Mouse (Mus musculus) cerebellum, postnatal 14 days (tissue): ENCODE results near the gene Chd9.
A peak's percentile ranks its signal among the peaks of the same experiment; 100 is the strongest.
"Not testable (repeated sequence)": the region's sequence is repeated elsewhere in the genome, so short reads cannot be mapped to it uniquely, and the experiment has no call there.

Source experiments
- DNase-seq, 2 experiments: peaks; one replicate each; pipeline ENCODE4 v3.0.0; 2021; ENCODE audit warnings: mixed read lengths in 2 of 2

The Chd9 gene

GRCm38 (mm10) chr8:90871375-90872080 lies 43.4 kb downstream of the Chd9 start:
- DNase-seq = peak; percentile 65 to 67

GRCm38 (mm10) chr8:90873051-90873450 lies 44.9 kb downstream of the Chd9 start:
- no peak for DNase-seq

GRCm38 (mm10) chr8:90876213-90876721 lies 48.1 kb downstream of the Chd9 start:
- DNase-seq = peak in 1 of 2 experiments; percentile 40

- DNase-seq = peak; percentile 60 to 63
Observed at GRCm38 (mm10) chr8:90876722-90877429, 48.7 kb downstream of the Chd9 start.

GRCm38 (mm10) chr8:90877430-90877975 lies 49.4 kb downstream of the Chd9 start:
- peak in 1 of 2 experiments; percentile 39 for DNase-seq

- DNase-seq = no peak
Observed at GRCm38 (mm10) chr8:90878551-90878950, 50.4 kb downstream of the Chd9 start.

GRCm38 (mm10) chr8:90880041-90880440 lies 51.9 kb downstream of the Chd9 start:
- no peak for DNase-seq

- no peak for DNase-seq
Observed at GRCm38 (mm10) chr8:90881181-90881580, 53.0 kb downstream of the Chd9 start.

- peak in 1 of 2 experiments; percentile 40 for DNase-seq
Observed at GRCm38 (mm10) chr8:90882088-90882691, 54.0 kb downstream of the Chd9 start.

- DNase-seq = no peak
Observed at GRCm38 (mm10) chr8:90885671-90886368, 57.7 kb downstream of the Chd9 start.

- not testable (repeated sequence) for DNase-seq
Observed at GRCm38 (mm10) chr8:90886369-90886712, 58.2 kb downstream of the Chd9 start.

- DNase-seq = not testable (repeated sequence)
Observed at GRCm38 (mm10) chr8:90887328-90887727, 59.2 kb downstream of the Chd9 start.

GRCm38 (mm10) chr8:90891872-90892578 lies 63.9 kb downstream of the Chd9 start:
- DNase-seq = no peak

- DNase-seq = no peak
Observed at GRCm38 (mm10) chr8:90892579-90892919, 64.4 kb downstream of the Chd9 start.

GRCm38 (mm10) chr8:90894231-90894914 lies 66.2 kb downstream of the Chd9 start:
- no peak for DNase-seq

GRCm38 (mm10) chr8:90897343-90897742 lies 69.2 kb downstream of the Chd9 start:
- no peak for DNase-seq

GRCm38 (mm10) chr8:90898578-90898977 lies 70.4 kb downstream of the Chd9 start:
- no peak for DNase-seq

- no peak for DNase-seq
Observed at GRCm38 (mm10) chr8:90902002-90902401, 73.8 kb downstream of the Chd9 start.

- no peak for DNase-seq
Observed at GRCm38 (mm10) chr8:90904171-90904706, 76.1 kb downstream of the Chd9 start.

GRCm38 (mm10) chr8:90906922-90907321 lies 78.8 kb downstream of the Chd9 start:
- DNase-seq = no peak

GRCm38 (mm10) chr8:90907516-90907847 lies 79.3 kb downstream of the Chd9 start:
- no peak for DNase-seq
